Mouse (Mus musculus) kidney, adult 2 months (tissue): ENCODE measurements around the gene Mrpl51.

ENCODE experiments used
- CTCF ChIP-seq: fragments of 200-500 bp; conservative IDR thresholded peaks from 2 replicates; pipeline ENCODE4 v1.5.1; 2011; ENCODE audit warnings: low read depth, mild to moderate bottlenecking, control low read depth, low read length, moderate library complexity, mixed read lengths; ENCODE audit not compliant: insufficient read depth, insufficient read length
- POLR2A ChIP-seq: fragments of 200-500 bp; IDR thresholded peaks from one replicate; pipeline ENCODE4 v1.6.1; 2011; ENCODE audit warnings: low read depth, low read length, control low read depth

- TF ChIP-seq CTCF, result no peak
- TF ChIP-seq POLR2A, result no peak
Observed at GRCm38 (mm10) chr6:125145479-125145951, 46.1 kb upstream of the Mrpl51 start.
